Mouse (Mus musculus) bone marrow, adult 2 months (tissue): ENCODE measurements around the gene Gm17545. TPM values are rescaled to one million over a fixed set of nuclear protein-coding genes. Genes with fewer than 3 reads are reported as not detected.
A peak's percentile ranks its signal among the peaks of the same experiment; 100 is the strongest.
"Not testable (repeated sequence)": the region's sequence is repeated elsewhere in the genome, so short reads cannot be mapped to it uniquely, and the experiment has no call there.

Experiments
- H3K27ac ChIP-seq: fragments of 200-500 bp; 2 replicates; pipeline ENCODE4 v1.5.1; 2012; ENCODE audit warnings: low read depth, mild to moderate bottlenecking, control low read depth, inconsistent platforms, low read length; ENCODE audit not compliant: control insufficient read depth, poor library complexity, insufficient read depth
- H3K4me1 ChIP-seq: fragments of 200-500 bp; 2 replicates; pipeline ENCODE4 v1.6.1; 2011; ENCODE audit warnings: low read length; ENCODE audit not compliant: control insufficient read depth, insufficient read depth
- H3K4me3 ChIP-seq: fragments of 200-500 bp; replicated peaks from 2 replicates; pipeline ENCODE3; 2011; ENCODE audit warnings: mild to moderate bottlenecking, low read depth, low read length, control low read depth; ENCODE audit not compliant: control insufficient read depth
- CTCF ChIP-seq: fragments of 200-500 bp; IDR thresholded peaks from 2 replicates; pipeline ENCODE4 v1.5.1; 2011; ENCODE audit warnings: low read length, control low read depth; ENCODE audit not compliant: control insufficient read depth, insufficient read depth
- POLR2A ChIP-seq: fragments of 200-500 bp; IDR thresholded peaks from 2 replicates; pipeline ENCODE4 v1.6.1; 2011; ENCODE audit warnings: low read depth, mild to moderate bottlenecking, control low read depth, low read length, borderline replicate concordance; ENCODE audit not compliant: control insufficient read depth
- WGBS: fragments of 180-500 bp; shearing (Covaris S2); methylation state at CpG from one replicate; pipeline ENCODE4 v1.1.7; 2018; 5-methylcytosine and 5-hydroxymethylcytosine counted together
- polyA plus RNA-seq: library from polyadenylated mRNA; stranded (reverse); fragments of >200 nt; gene quantifications from 2 replicates; pipeline ENCODE4 v1.2.4, GENCODE M21; 2011; ENCODE audit warnings: low replicate concordance; ENCODE audit not compliant: missing spikeins, insufficient read depth, insufficient read length

Gene Gm17545
- polyA plus RNA-seq = not detected in 2 replicates

DNA sequence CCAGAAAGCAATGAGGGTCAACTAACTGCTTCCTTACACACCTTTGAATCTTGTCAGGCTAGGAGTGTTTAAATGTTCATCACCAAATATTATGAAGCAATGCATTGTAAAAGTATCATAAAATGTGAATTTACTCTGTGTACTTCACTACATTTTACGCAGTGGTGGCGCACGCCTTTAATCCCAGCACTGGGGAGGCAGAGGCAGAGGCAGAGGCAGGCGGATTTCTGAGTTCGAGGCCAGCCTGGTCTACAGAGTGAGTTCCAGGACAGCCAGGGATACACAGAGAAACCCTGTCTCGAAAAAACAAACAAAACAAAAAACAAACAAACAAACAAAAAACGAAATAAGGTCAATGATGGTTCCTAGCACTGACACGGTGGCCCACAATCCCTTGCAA, at the start of gene Gm17545:
Gm17545 (plus strand) TSS at position 301 of the 400 bp plus-strand sequence.
- H3K4me3 ChIP-seq, H3K27ac ChIP-seq, H3K4me1 ChIP-seq: not testable (repeated sequence)
- WGBS = 85% methylated on average over 8 of the region's 8 CpGs

DNA sequence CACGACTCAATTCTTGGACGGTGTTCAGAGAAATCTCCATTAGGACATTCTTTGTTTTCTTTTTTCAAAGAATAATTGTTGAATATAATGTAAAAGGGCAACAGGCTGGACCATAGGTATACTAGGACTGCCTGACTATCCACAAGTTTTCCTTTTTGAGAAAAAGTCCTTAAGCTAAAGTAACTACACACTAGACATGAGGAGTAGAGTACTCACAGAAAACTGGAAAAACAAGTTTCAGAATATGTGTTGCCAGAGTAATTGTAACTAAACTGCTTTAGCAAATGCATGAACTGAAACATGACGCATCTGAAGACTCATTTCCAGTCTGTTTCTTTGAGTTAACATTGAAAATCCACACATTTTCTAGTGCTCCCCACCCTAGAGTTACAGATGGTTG, 48.7 kb upstream of the Gm17545 start:
- Histone ChIP-seq H3K27ac (no peak overlapping the region), H3K4me3 (no peak overlapping the region), H3K4me1 (no peaks in the 10 kb centered on the region)
- 78% methylated on average over 3 of the region's 3 CpGs for WGBS
- TF ChIP-seq POLR2A (no peak), CTCF (no peak)

DNA sequence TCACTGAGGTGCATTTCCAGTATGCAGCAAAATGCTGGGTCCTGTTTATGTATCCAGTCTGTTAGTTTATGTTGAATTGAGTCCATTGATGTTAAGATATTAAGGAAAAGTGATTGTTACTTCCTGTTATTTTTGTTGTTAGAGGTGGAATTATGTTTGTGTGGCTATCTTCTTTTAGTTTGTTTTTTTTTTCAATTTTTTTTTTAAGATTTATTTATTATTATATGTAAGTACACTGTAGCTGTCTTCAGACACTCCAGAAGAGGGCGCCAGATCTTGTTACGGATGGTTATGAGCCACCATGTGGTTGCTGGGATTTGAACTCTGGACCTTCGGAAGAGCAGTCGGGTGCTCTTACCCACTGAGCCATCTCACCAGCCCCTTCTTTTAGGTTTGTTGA, 46.5 kb upstream of the Gm17545 start:
- H3K4me1 ChIP-seq, H3K4me3 ChIP-seq, H3K27ac ChIP-seq: not testable (repeated sequence)
- WGBS = 81% methylated on average over 4 of the region's 4 CpGs

DNA sequence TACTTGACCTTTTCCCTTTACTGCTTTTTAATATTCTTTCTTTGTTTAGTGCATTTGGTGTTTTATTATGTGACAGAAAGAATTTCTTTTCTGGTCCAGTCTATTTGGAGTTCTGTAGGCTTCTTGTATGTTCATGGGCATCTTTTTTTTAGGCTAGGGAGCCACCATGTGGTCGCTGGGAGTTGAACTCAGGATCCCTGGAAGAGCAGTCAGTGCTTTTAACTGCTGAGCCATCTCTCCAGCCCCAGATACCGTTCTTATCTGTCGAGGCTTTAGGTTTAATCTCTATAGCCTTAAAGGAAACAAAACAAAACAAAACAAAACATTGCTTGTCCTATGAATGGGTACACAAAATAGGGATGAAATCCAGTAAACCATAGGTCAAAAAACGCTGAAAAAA, 45.7 kb upstream of the Gm17545 start:
- WGBS = 30% methylated on average over 4 of the region's 4 CpGs
- not testable (repeated sequence) for H3K4me1 ChIP-seq, H3K27ac ChIP-seq, H3K4me3 ChIP-seq

DNA sequence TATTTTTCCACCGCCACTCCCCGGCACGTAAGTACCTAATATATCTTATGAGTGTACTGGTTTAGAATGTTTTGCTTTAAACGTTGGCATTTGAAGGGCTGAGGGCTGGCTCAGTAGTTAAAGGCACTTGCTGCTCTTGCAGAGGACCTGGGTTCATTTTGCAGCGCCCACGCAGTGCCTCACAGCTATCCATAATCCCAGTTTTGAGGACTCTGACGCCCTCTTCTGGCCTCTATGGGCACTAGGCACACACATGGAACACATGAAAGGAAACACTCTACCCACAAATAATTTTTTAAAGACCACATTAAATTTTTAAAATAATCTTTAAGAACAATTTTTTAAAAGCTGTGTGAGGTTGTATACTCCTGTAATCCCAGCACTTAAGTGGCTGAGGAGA, 44.6 kb upstream of the Gm17545 start:
- no peak overlapping the region for H3K27ac ChIP-seq
- TF ChIP-seq POLR2A (no peak), CTCF (no peak)
- H3K4me1 ChIP-seq = no peaks in the 10 kb centered on the region; the same call in 1 of the 2 replicates
- no peak overlapping the region for H3K4me3 ChIP-seq
- 79% methylated on average over 7 of the region's 7 CpGs for WGBS

DNA sequence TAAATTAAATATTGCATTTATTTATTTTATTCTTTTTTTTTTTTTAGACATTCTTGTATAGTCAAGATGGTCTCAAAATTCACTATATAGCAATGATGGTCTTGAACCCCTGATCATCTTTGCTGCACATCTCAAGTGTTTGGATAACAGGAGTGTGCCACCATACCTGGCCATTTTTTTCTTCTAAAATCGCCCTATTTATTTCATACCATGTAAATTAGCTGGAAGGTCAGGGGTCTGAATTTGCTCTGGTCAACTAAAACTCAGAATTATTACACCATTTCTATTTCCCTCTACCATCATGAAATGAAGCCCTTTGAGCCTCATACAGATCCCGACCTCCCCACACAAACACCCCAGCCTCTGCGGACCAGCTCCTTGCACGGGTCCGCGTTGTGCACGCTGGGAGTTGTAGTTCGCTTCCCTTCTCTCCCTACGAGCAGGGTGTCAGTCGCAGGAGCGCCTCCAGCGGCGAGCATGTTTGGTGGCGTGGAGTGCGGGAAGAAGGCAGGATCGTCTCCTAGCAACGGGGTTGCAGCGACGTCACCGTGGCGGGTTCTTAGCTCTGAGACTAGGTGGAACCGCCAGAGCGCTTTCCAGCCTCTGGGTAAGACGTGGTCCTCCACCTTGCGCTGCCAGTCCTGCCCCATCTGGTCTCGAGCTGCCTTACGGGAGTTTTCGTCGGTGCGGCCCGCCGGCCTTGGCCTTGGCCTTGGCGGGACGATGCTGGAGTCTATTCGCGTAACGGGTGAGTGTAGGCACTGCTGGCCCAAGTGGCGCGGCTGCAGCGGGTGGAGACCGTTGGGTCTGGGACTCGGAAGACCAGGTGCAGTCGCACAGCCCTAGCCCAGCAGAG, 42.9 kb upstream of the Gm17545 start, which contains the start of gene 9530077C05Rik:
9530077C05Rik (plus strand) TSS at position 512 of the 856 bp plus-strand sequence.
- Histone ChIP-seq H3K27ac (peak within 1 kb of the TSS; percentile 47), H3K4me3 (peak within 1 kb of the TSS; percentile 97), H3K4me1 (no peaks in the 10 kb centered on the region; the same call in 1 of the 2 replicates)
- TF ChIP-seq CTCF = peak; percentile 94
- peak; percentile 72; the same call in 1 of the 2 replicates for TF ChIP-seq POLR2A
- WGBS = under 1% methylated on average over 43 of the region's 43 CpGs

DNA sequence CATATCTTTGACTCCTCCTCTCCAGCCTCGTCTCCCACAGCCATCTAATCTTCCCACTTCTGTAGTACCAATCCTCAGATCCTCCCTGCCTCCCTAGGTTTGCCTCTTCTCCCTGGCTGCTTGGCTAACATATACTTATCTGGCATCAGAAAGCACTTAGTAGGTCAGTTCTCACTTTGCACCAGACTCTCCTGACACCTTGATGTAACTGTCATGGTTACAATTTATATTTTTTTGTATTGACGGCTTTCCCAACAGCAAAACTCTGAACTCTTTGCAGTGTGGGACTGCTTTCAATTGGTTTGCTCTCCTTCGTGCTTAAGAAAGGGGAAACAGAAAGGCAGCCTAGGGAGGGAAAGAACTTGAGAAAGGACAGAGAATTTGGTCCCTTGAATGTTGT, 37.9 kb upstream of the Gm17545 start:
- Histone ChIP-seq H3K4me1 (no peaks in the 10 kb centered on the region; the same call in 1 of the 2 replicates), H3K4me3 (no peak overlapping the region), H3K27ac (no peak overlapping the region)
- 75% methylated on average over 3 of the region's 3 CpGs for WGBS
- TF ChIP-seq POLR2A (no peak), CTCF (no peak)

DNA sequence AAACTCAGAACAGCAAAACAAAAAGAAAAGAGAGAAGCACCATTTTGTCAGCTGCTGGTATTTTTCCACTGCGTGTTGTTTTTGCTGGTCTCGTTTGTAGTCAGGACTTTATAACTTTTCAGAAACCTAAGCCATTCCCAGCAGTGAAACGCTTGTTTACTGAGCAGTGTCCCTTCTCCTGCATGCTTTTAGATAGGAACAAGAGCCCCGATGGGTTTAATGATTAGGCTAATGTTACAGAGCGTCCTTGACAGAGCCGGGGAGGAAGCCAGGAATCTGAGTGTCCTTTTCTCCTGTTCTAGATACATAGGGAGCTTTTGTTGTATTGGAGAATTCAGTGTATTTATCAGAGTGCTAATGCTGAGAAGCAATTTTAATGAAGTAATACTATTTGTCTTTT, 36.5 kb upstream of the Gm17545 start:
- no peaks in the 10 kb centered on the region; the same call in 1 of the 2 replicates for H3K4me1 ChIP-seq
- H3K4me3 ChIP-seq = no peak overlapping the region
- WGBS = 84% methylated on average over 6 of the region's 6 CpGs
- no peak overlapping the region for H3K27ac ChIP-seq
- no peak for TF ChIP-seq POLR2A
- no peak for TF ChIP-seq CTCF

DNA sequence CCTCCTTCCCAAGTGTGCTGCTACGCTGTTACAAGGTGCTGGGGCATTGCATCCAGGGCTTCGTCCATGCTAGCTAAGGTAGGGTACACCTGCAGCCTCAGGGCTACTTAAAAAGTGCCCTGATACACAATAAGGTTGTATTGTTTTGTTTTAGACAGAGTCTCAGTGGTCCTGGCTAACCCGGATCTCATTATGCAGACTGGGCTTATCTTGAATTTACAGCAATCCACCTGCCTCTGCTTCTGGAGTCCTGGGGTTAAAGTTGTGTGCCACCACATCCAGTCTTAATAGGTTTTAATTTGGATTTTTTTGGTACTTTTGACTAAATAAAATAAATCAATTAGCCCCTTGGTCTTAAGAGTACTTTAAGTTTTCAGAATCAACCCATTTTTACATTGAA, 34.2 kb upstream of the Gm17545 start:
- TF ChIP-seq POLR2A = no peak
- TF ChIP-seq CTCF = no peak
- no peaks in the 10 kb centered on the region; the same call in 1 of the 2 replicates for H3K4me1 ChIP-seq
- H3K4me3 ChIP-seq = no peak overlapping the region
- WGBS = 86% methylated on average over 3 of the region's 3 CpGs
- H3K27ac ChIP-seq = no peak overlapping the region
